Mouse (Mus musculus): ENCODE results near the gene Osbpl10.

Osbpl10 gene

GRCm38 (mm10) chr9:115034271-115034670, 55.9 kb downstream of the Osbpl10 start:
- no peak for DNase-seq (ENCODE audit: low read depth)

GRCm38 (mm10) chr9:115034788-115035187, 56.4 kb downstream of the Osbpl10 start:
- no peak for DNase-seq (ENCODE audit: low read depth)

- no peak for DNase-seq (ENCODE audit: low read depth)
Measured at GRCm38 (mm10) chr9:115038215-115038614, 59.8 kb downstream of the Osbpl10 start.

DNA sequence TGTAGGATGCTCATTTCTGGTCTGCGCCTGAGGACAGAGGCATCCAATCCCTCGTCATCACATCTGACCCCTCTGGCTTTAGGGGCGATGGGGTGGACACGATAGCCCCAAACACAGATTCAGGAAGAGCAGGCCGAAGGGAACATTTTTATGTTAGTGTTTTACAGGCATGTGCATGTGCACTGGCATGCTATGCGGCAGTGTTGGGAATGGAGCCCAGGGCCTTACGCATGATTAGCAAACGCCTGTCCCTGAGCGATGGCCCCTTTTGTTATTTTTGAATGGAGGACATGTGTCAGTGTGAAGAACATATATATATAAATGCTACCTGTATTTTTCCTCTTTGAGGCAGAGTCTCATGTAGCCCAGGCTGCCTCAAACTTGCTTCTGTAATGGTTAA, 60.3 kb downstream of the Osbpl10 start:
- no peak for DNase-seq (ENCODE audit: low read depth)

- DNase-seq (ENCODE audit: low read depth): no peak
Measured at GRCm38 (mm10) chr9:115039245-115039644, 60.9 kb downstream of the Osbpl10 start.

GRCm38 (mm10) chr9:115042571-115042970, 64.2 kb downstream of the Osbpl10 start:
- no peak for DNase-seq (ENCODE audit: low read depth)

DNA sequence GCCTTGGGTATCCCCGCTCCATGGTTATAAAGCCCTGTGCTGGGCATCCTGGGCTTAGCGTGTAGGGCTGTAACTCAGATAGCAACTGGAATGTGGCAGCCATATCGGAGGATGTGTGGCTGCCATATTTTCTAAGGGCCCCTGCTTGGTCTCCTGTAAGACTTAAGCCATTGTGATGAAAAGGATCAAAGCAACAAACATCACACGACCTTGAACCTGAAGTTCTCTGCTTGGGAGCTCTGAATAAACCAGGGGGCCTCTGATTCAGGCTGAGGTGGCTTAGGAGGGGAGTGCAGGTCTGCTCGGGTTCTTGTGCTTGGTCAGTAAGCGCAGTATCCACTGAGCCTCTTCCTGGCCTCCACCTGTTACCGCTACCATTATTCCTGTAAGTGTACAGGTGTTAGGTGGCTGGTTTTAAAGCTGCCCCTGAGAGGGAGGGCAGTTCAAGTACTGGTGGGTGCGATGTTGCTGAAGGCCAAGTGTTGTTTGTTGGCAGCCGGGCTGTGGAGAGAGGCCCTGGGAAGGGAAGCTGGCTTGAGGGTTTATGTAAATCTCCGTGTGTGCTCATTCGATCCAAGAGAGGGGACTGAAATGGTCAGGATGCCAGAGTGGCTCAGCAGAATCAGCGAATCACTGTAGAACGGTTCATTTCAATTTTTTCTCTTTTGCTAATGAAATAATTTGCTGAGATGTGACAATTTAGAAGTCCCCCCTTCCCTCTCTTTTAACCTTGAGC, 64.8 kb downstream of the Osbpl10 start:
- no peak for DNase-seq (ENCODE audit: low read depth)

DNA sequence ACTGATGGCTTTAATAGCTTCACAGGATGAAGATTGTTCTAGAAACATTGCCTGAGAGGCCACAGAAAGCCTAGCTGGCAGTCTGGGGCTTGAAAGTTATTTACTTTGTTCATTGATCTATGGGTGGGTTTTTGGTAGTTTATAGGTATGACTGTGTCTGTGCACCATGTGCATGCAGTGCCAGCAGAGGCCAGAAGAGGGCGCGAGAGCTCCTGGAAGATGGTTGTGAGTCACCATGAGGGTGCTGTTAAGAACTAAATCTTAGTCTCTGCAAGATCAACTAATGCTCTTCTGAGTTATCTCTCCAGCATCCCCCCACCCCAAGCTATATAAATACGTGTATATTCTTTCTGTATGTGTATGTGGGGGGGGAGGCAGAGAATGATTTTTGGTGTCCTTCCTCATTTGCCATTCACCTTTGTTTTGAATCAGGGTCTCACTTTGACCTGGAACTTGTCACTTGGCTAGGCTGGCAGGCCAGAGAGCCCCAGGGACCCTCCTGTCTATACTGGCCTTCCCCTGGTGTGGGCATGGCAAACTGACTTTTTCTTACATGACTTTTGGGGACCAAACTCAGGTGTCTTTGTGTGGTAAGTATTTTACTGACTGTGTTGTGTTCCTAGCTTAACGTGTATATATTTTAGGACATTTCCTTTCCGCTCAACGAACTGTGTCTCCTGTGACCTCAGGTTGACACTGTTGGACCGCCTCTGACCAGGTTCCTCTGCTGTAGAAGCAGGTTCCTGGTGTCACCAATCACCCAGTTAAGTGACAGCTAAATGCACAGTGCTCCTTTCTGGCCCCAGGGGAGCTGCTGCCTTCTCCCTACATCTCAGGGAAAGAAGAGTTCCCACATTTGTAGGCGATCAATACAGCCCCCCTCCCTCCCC, 65.8 kb downstream of the Osbpl10 start:
- no peak for DNase-seq (ENCODE audit: low read depth)

GRCm38 (mm10) chr9:115045087-115045800, 66.9 kb downstream of the Osbpl10 start:
- DNase-seq (ENCODE audit: low read depth): no peak

- no peak for DNase-seq (ENCODE audit: low read depth)
Measured at GRCm38 (mm10) chr9:115046701-115047100, 68.3 kb downstream of the Osbpl10 start.

- no peak for DNase-seq (ENCODE audit: low read depth)
Measured at GRCm38 (mm10) chr9:115048340-115048739, 70.0 kb downstream of the Osbpl10 start.

DNA sequence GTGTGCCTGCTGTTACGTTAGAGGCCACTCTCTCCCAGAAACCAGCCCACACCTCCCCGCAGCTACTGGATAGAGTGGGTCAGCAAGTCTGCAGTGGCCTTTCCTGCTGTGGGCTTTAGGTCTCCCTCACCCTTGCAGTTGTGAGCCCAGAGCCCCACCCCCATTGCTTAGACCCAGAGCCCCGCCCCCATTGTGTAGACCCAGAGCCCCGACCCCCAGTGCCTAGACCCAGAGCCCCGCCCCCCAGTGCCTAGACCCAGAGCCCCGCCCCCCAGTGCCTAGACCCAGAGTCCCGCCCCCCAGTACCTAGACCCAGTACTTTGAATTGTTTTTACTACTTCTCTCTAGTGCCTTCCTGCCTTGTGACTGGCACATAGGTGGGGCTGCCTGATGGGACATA, 70.5 kb downstream of the Osbpl10 start:
- DNase-seq (ENCODE audit: low read depth): no peak

DNA sequence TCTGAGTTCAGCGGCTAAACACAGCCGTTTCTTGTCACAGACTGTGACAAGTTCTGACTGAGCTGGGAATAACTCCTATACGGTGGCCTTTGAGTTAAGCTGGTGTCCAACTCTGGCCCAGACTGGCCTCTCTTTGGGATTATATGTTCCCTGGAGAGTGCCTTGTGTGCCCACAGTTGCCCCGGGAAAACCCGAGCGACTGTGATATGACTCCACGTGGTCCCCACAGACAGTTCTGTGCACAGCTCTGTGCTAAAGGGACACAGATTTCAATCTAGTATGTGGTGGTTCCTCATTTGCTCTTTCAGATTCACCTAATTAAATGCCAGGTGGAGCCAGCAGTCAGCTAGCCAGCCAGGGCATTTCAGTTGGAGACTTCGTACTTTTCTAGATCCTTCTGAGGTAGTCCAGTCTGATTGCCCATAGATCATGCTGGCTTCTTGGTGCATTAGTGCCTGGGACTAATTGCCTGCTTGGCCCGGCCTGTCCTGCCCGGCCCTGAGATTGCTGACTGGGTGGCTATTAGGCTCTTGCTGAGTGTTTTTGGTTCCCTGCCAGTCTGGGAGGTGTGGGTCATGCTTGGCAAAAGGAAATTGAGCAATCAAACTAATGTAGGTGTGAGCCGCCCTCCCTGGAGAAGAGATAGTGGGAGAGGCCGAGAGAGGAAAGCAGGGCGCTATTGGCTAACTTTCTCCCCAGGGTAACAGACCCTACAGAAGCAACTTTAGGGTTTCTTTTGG, 71.8 kb downstream of the Osbpl10 start:
- DNase-seq (ENCODE audit: low read depth): no peak

- DNase-seq (ENCODE audit: low read depth): no peak
Measured at GRCm38 (mm10) chr9:115051976-115052375, 73.6 kb downstream of the Osbpl10 start.

DNA sequence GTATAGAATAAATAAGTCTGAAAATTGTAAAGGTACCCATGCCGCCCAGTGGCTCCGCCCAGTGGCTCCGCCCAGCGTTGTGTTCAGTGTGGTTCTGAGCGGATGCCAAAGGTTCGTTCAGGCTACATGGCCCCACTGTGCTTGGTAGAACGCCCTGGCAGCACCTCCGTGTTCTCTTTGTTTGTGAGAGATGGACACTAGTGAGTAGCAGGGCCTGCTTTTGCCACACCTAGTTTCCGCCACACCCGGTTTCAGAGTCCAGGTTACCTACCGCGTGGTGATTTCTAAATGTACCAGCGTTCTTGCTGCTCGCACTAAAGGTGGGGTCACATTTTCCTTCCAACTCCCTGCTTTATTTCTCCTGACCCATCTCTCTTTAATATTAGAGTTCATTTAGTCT, 75.4 kb downstream of the Osbpl10 start:
- DNase-seq (ENCODE audit: low read depth): no peak

GRCm38 (mm10) chr9:115055041-115055830, 76.9 kb downstream of the Osbpl10 start:
- no peak for DNase-seq (ENCODE audit: low read depth)

- no peak for DNase-seq (ENCODE audit: low read depth)
Measured at GRCm38 (mm10) chr9:115058806-115059205, 80.4 kb downstream of the Osbpl10 start.

DNA sequence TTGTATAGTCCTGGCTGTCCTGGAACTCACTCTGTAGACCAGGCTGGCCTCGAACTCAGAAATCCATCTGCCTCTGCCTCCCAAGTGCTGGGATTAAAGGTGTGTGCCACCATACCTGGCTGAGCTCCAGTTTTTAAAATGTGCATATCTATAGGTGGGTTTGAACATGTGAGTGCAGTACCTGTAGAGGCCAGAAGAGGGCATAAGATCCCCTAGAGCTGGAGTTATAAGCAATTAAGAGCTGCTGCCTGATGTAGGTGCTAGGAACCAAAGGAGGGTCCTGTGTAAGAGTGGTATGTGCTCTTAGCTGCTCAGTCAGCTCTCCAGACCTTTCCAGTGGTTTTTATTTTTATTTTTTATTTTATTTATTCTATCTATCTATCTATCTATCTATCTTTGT, 86.5 kb downstream of the Osbpl10 start:
- DNase-seq (ENCODE audit: low read depth): no peak

GRCm38 (mm10) chr9:115067071-115067470, 88.7 kb downstream of the Osbpl10 start:
- no peak for DNase-seq (ENCODE audit: low read depth)

DNA sequence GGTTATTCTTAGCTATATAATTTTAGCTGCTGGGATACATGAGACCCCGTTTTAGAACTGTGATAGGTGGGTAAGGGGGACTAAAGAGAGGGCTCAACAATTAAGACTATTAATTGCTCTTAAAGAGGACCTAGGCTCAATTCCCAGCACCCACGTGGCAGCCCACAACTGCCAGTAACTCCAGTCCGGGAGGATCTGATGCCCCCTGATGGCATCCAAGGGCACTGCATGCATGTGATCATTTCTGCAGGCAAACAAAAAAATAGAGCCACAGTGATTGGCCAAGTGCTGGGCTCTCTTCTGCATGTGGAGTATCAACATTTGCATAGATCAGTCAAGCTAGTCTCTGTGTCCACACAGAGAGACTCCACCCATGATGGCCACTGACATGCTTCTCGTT, 96.8 kb downstream of the Osbpl10 start:
- DNase-seq (ENCODE audit: low read depth): no peak

All from c-Kit-positive CD71-negative TER-119-negative erythroid progenitor cells, embryonic 14.5 days (primary cell).